Mouse (Mus musculus) kidney, adult 2 months (tissue): Measurements from ENCODE around the gene Rgs12. TPM values are rescaled to one million over a fixed set of nuclear protein-coding genes. Genes with fewer than 3 reads are reported as not detected.

ENCODE experiments used
- DNase-seq: peaks from one replicate; pipeline ENCODE4 v3.0.0; 2021
- H3K27ac ChIP-seq: fragments of 200-500 bp; 2 replicates; pipeline ENCODE4 v1.5.1; 2012; ENCODE audit warnings: low read depth, low read length, control low read depth, inconsistent platforms; ENCODE audit not compliant: insufficient read depth
- H3K27me3 ChIP-seq: fragments of 200-500 bp; replicated peaks from 2 replicates; pipeline ENCODE4 v1.6.1; 2012; ENCODE audit warnings: mild to moderate bottlenecking, moderate library complexity, low read length, inconsistent platforms; ENCODE audit not compliant: control insufficient read depth, insufficient read depth
- H3K36me3 ChIP-seq: fragments of 200-500 bp; 2 replicates; pipeline ENCODE4 v1.6.1; 2012; ENCODE audit warnings: mild to moderate bottlenecking, moderate library complexity, low read length, inconsistent platforms; ENCODE audit not compliant: control insufficient read depth, insufficient read depth
- H3K4me1 ChIP-seq: fragments of 200-500 bp; 2 replicates; pipeline ENCODE4 v1.6.1; 2011; ENCODE audit warnings: low read length; ENCODE audit not compliant: control insufficient read depth, insufficient read depth
- H3K4me3 ChIP-seq: fragments of 200-500 bp; 2 replicates; pipeline ENCODE4 v1.5.1; 2011; ENCODE audit warnings: mild to moderate bottlenecking, low read depth, low read length, control low read depth; ENCODE audit not compliant: insufficient read depth
- CTCF ChIP-seq: fragments of 200-500 bp; conservative IDR thresholded peaks from 2 replicates; pipeline ENCODE4 v1.5.1; 2011; ENCODE audit warnings: low read depth, mild to moderate bottlenecking, control low read depth, low read length, moderate library complexity, mixed read lengths; ENCODE audit not compliant: insufficient read depth, insufficient read length
- POLR2A ChIP-seq: fragments of 200-500 bp; IDR thresholded peaks from one replicate; pipeline ENCODE4 v1.6.1; 2011; ENCODE audit warnings: low read depth, low read length, control low read depth
- WGBS: fragments of 180-500 bp; shearing (Covaris S2); methylation state at CpG from one replicate; pipeline ENCODE4 v1.1.7; 2018; 5-methylcytosine and 5-hydroxymethylcytosine counted together
- polyA plus RNA-seq: library from polyadenylated mRNA; depleted of rRNA; stranded (reverse); fragments of >200 nt; gene quantifications from 2 replicates; pipeline ENCODE4 v1.2.3, GENCODE M21; 2012; rRNA removed

Gene Rgs12
- polyA plus RNA-seq, 1 experiment, result 20.7 TPM

- H3K4me3 ChIP-seq, result no peak overlapping the region
- H3K4me1 ChIP-seq, result no peaks in the 10 kb centered on the region
- no peak for DNase-seq
- TF ChIP-seq CTCF, result no peak
- TF ChIP-seq POLR2A, result no peak
- 63% methylated on average over 18 of the region's 18 CpGs for WGBS
- H3K27me3 ChIP-seq, result no peaks in the 10 kb centered on the region
- no peak overlapping the region for H3K27ac ChIP-seq
- H3K36me3 ChIP-seq, result no peaks in the 10 kb centered on the region
These were observed 129.9 kb downstream of the Rgs12 start for GRCm38 (mm10) chr5:35079101-35079500.

GRCm38 (mm10) chr5:35084913-35085312 is 135.7 kb downstream of the Rgs12 start:
- Histone ChIP-seq H3K4me3 (no peak overlapping the region), H3K27ac (no peak overlapping the region), H3K27me3 (no peaks in the 10 kb centered on the region), H3K4me1 (no peaks in the 10 kb centered on the region), H3K36me3 (no peaks in the 10 kb centered on the region)
- WGBS, result 89% methylated on average over 3 of the region's 3 CpGs
- no peak for TF ChIP-seq CTCF
- no peak for TF ChIP-seq POLR2A
- no peak for DNase-seq

GRCm38 (mm10) chr5:35088785-35089613 is 139.8 kb downstream of the Rgs12 start:
- peaks cover 4% of the 10 kb centered on the region for H3K36me3 ChIP-seq
- TF ChIP-seq POLR2A (no peak), CTCF (peak; percentile 92)
- DNase-seq, result peak; percentile 78
- H3K27me3 ChIP-seq, result no peaks in the 10 kb centered on the region
- H3K4me3 ChIP-seq, result no peak overlapping the region
- H3K27ac ChIP-seq, result no peak overlapping the region
- H3K4me1 ChIP-seq, result no peaks in the 10 kb centered on the region
- WGBS, result 62% methylated on average over 9 of the region's 9 CpGs

Other genes starting within 250 kb of the Rgs12 start
- gene Htt, start 187.7 kb upstream of the Rgs12 start, polyA plus RNA-seq, result 11.4 and 13.1 TPM in 2 replicates
- gene Msantd1, start 41.4 kb upstream of the Rgs12 start, polyA plus RNA-seq, result 1.1 and 1.8 TPM in 2 replicates
- gene Hgfac, start 92.1 kb downstream of the Rgs12 start, polyA plus RNA-seq, result 46.8 and 66.0 TPM in 2 replicates
- 1.5 and 1.6 TPM in 2 replicates for gene Dok7, start 107.3 kb downstream of the Rgs12 start, polyA plus RNA-seq
- 281 and 314 TPM in 2 replicates for gene Lrpap1, start 156.3 kb downstream of the Rgs12 start, polyA plus RNA-seq